Mouse (Mus musculus) 3134 (cell line): Measurements from ENCODE around the gene Taf1d.
"Not testable (repeated sequence)": the region's sequence is repeated elsewhere in the genome, so short reads cannot be mapped to it uniquely, and the experiment has no call there.

Experiments
- DNase-seq: peaks from one replicate; pipeline ENCODE4 v3.0.0-alpha.2; 2011; ENCODE audit warnings: low spot score; ENCODE audit not compliant: insufficient read length; ENCODE audit errors: extremely low read depth

Taf1d gene

DNA sequence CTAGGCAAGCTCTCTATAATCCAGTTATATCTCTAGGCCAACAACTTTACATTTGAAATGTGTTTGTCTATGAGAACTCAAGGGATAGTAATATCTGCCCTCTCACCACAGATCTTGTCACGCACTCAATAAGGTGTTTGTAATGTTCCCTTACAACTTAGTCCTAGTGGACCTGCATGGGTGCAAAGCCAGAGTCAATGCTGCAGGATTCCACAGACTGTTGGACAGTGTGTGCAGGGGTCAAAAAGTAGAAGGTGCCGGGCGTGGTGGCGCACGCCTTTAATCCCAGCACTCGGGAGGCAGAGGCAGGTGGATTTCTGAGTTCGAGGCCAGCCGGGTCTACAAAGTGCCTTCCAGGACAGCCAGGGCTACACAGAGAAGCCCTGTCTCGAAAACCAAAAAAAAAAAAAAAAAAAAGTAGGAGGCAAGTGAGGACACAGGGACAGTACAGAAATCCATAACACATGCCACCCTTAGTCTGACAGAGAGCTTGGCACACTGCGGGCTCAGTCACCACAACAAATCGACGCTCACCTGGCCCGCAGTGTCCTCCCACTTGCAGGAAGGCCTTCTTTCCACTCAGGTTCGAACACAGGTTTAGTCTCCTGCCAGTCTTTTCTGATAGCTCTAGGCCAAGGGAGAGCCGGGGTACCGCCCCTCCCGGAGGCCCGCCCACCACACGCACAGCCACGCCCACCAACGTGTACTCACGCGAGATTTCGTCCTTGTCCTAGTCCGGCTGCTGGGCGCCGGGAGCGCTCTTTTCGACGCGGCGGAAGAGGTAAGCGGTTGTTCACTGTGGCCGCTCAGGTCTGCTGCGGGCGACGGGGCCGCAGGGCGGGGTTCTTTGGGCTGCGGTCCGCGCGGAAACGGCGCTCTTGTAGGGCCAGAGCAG is at the start of gene Taf1d:
Gene Taf1d (plus strand): TSS at position 712 of the 895 bp plus-strand sequence.
- peak; percentile 96 for DNase-seq

DNA sequence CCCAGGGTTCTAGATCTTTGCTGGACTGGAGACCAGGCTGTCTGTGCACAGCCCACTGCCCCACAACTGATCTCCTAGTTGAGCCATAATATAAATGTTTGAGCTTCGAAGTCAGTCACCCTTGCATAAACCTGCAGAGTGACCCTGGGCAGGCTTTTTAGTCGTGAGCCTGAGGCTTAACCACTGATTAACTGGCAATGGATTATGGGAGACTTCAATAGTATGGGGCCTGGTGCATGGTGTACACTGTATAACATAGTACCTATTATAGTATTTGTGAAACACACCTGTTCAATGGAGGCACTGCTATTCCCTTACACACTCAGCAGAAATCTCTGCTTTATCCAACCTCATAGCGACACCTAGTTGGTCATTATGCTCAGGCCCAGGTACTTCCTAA is 49.8 kb upstream of the Taf1d start:
- DNase-seq, result no peak

GRCm38 (mm10) chr9:15261980-15262379 is 44.0 kb upstream of the Taf1d start:
- no peak for DNase-seq

DNA sequence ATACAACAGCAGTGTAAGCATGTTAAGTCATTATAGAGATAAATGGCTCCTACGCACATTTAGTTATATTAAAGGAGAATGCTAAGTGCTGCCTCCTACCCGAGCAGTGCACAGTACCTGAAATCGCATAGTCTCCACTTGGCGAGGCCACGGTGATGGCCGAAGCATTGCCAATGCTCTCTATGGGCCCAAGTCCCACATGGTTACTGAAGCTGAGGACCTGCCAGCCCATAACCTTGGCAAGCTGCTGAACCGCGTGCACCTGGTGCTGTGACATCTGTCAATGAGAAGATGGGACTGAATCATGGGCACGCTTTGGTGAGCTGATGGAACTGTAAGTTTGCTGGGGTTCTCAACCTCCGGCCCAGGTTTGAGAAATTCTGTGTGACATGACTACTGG is 42.5 kb upstream of the Taf1d start:
- DNase-seq, result no peak

DNA sequence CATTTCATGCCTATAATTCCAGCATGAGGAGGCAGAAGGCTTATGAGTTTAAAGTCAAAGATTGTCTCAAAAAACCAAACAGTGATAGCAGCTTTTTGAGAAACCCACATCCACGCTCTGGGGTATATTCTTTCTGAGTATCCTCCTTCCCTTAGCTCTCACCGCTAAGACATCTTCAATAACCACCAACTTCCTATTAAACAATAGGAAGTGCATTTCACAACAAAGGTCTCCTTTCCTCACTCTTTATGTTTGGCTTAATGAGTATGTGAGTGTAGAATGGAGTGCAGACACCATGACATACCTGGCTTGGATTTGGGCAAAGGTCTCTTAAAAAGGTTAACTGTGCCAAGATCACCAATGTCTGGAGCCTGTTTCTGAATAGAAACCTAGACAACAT is 32.0 kb upstream of the Taf1d start:
- DNase-seq, result no peak

DNA sequence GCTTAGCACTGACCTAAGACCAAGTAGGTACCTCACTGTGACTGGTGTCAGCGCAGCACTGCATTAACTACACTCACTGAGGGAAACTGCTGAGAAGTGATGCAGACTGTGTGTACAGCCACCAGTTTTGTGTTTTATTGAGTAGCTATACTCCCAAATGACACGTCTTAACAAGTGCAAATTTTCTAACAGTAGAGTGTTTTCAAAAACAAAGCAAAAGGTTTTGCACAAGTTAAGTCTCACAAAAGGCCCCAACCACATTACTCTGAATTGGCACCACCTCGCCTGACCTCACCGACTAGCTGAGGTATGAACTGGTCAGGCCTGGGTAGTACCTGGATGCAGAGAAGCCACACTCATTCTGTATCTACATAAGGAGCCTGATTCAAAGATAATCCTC is 29.2 kb upstream of the Taf1d start:
- DNase-seq, result no peak

- DNase-seq, result no peak
These were observed 27.7 kb upstream of the Taf1d start for GRCm38 (mm10) chr9:15278343-15278742.

DNA sequence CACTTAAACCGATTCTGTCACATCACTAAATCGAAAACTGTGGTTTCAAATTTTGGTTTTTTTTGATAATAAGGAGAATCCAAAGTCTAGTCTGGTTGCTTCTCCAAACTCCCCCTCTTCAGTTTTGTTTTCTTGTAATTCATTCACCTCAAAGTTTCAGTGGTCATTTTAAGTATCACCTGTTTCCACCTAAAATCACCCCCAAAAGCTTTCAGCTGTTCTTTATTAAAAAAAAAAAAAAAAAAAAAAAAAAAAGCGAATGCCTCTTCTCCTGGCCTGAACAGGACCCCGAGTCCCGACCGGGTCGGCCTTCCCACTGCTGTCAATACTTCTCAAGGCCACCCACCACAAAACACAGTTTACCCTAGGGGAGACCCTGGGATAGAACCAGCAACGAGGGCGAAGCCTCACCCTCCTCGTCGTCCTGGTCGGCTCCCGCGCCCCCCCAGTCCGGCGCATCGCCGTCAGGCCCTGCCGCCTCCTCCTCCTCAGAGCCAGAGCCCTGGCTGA is 26.8 kb upstream of the Taf1d start:
- DNase-seq, result no peak

DNA sequence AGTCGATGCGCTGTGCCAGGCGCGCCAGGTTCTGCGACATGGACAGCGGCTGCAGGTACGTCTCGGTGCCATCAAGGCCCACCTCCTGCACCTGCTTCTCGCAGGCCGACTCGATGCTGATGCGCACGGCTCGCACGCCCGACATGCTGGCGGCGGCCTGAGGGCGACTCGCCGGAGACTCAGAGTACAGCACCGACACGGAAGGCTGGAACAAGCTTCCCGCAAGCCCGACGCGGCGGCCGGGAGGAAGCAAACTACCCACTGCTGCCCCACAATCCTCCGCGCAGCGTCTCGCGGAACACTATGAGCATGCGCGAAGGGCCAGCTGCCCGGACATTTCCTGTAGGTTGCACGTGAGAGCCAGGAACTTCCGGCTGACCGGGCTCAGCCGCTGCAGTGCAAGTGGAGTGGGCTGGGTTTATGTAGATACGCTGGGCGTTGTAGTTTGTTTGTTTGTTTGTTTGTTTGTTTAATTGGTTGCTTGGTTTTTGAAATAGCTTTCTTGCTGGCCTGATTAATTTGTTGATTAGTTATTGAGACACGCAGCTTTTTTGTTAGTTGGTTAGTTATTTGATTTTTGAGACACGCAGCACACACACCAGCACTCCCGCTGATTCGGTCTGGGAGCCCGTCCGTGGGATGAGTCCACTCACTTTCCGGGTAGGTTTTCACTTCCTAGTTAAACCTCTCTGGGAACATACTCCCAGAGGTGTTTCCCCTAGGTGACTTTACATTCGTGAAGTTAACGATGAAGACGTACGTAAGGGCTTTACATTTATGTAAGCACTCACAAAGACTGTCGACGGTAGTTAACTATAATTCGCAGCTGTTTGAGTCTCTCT is 26.1 kb upstream of the Taf1d start, which contains the start of gene Med17:
Gene Med17 (minus strand): TSS at position 283 of the 842 bp plus-strand sequence.
- DNase-seq, result peak; percentile 92

DNA sequence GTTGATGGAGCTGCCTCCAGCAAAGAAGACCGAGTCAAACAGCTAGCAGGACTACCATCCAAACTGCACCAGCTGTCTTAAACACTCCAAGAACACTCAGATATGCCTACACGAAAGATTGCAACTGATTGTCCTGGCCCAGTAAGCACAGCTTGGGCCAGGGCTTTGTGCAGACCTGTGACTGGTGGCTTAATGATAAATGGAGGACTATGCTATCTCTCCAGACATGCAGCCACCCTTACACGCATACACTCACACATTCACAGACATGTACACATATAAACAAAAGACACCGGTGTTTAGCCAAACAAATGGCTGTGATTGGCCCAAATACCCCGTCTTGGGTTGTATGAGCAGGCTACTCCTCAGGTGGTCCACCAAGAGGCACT is 25.5 kb upstream of the Taf1d start:
- no peak for DNase-seq

DNA sequence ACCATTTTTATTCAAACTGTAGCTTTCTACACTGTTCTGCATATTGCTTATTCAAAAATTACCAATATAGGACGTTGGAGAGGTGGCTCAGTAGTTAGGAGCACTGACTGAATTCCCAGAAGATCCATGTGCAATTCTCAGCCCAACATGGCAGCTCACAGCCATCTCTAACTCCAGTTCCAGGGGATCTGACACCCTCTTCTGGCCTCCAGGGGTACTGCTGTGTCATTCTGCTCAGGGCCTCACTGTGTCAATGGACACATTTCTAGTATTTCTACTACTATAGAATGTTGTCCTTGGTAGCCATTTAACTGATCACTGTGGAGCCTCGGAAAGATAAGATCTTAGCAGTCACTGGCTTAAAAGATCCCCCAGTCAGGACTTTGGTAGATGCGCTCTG is 20.6 kb upstream of the Taf1d start:
- DNase-seq, result no peak

DNA sequence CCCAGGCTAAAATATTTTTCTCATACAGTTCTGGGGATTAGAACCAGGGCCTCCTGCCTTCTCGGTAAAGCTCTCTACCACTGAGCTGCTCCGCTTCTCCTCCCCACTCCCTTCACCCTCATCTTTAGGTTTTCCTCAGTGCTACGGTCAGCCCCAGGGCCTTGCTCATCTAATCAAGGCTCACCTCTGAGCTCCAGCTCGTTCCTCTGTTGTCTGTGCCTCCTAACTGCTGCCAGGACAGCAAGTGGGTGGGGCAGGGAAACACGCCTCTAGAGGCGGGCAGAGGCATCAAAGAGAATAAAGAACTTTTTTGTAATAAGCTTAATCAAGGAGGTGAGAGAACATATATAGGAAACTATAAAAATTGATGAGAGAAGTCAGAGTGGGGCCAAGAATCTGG is 18.2 kb upstream of the Taf1d start:
- DNase-seq, result no peak

DNA sequence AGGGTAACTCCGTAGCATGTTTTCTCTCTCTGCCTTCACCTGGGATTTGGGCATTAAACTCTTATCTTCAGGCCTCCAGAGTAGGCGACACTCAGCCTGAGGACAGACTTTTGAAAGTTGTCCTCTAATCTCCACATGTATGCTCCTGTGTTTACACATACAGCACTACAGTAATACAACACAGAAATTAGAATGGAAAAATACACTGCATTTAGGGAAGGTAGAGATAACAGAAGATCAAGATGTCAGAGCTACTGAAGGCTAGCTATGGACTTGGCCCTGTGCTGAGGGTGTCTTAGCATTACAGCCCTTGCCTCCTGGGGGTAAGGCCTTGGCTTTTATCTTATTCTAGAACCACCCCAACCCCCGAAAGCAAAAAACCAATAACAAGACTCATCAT is 17.6 kb upstream of the Taf1d start:
- no peak for DNase-seq

DNA sequence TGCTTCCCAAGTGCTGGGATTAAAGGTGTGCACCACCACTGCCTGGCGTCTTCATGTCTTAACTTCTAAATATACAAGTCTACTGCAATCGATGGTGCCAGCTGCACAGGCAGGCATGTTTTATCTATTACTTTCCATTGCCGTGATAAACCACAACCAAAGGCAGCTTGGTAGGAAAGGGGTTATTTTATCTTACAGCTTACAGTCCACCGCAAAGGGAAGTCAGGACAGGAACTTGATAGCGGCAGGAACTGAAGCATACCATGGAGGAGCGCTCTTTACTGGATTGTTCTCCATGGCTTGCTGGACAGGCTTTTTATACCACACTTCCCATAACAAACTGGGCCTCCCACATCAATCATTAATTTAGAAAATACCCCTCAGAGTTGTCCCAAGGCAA is 16.8 kb upstream of the Taf1d start:
- no peak for DNase-seq

DNA sequence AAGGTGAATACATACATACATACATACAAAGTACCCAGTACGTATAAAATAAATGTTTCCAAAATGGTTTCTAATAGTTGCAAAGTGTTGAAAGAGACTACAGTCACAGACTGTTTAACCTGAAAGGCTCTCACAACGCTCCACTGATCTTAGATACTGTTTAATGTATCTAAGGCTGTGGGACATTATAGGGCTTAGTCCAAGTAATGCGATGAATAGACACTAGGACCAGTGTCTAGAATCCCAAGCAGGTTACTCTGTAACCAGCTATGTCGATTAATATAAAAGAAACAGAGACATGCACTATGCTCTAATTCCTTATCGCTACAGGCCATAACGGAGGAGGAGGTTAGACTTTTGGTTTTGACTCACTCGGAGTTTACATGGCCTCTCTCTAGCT is 8.9 kb upstream of the Taf1d start:
- no peak for DNase-seq

- DNase-seq, result no peak
These were observed 7.6 kb upstream of the Taf1d start for GRCm38 (mm10) chr9:15298451-15298850.

DNA sequence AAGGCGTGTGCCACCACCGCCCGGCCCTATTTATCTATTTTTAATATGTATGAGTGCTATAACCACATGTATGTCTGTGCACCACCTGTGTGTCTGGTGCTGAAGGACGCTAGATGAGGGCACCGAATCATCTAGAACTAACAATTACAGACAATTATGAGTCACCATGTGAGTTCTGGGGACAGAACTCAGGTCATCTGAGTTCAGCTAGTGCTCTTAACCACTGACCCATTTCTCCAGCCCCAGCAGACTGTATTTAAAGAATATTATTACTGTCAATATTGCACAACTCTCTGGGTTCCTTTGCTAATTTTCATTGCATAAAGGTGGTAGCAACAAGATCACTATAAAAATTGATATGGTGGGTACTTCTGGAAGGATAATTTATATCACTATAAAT is 6.0 kb upstream of the Taf1d start:
- no peak for DNase-seq

- no peak for DNase-seq
These were observed 4.6 kb upstream of the Taf1d start for GRCm38 (mm10) chr9:15301399-15301798.

DNA sequence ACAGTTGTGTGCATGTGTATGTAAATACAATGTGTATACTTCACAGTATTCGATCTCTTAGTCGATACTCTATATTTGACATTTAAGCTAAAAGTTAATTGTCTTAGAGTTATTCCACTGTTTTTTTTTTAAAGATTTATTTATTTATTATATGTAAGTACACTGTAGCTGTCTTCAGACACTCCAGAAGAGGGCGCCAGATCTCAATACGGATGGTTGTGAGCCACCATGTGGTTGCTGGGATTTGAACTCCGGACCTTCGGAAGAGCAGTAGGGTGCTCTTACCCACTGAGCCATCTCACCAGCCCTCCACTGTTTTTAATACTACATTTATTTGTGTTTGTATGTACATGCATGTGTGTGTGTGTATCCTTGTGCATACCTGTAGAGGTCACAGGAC is 4.0 kb upstream of the Taf1d start:
- DNase-seq, result not testable (repeated sequence)

DNA sequence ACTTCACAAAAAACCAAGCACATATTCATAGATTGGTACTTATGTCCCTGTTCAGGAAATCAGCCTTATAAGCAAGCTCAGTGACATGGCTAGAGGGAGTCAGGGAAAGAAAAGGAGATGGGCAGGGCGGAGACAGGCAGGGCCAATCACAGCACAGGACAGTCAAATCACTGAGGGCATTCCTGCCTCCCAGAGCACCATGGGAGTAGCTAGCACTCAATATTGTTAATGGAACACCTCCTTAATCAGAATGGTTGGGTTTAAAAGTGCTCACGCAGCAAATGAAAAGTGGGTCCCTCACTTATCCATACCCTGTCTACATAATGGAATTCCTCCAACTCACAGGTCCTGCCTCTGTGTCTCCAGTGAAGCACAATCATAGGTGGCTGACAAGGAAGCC is 3.1 kb upstream of the Taf1d start:
- DNase-seq, result no peak

DNA sequence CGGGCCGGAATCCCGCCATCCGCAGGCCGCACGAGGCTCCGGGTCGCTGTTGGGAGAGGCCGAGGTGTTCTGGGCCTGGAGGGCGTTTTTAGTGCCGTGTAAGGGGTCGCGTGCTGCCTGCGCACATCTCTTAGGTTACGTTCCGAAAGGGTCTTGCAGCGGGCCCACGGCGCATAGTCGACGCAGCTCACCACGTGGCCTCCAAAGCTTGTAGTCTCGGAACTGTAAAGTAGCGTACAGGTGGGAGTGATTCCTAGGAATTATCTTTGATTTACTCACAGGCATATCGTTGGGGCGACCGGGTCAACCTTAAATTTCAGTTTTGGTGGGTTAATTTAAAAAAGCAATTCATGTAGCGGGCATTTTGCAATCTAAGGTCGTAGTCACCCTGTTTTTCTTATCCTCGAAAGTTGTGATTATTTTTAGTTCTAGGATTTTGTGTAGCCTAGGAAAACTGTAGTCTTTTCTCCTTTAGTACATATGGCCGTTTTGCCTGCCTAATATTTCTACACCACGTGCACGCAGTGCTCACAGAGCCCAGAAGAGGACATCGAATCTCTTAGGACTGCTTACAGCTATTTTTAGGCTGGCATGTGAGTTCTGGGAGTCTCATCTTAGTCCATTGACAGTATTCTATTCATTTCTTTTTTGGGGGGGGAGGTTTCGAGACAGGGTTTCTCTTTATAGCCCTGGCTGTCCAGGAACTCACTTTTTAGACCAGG is 545 bp downstream of the Taf1d start, which contains the start of gene 4931406C07Rik:
Gene 4931406C07Rik (minus strand): TSS at position 51 of the 722 bp plus-strand sequence.
- no peak for DNase-seq
